9 mouse cellular contexts compared by ENCODE assay signal in genomic region chr5:122653112-122653445, GRCm38 (mm10). TPM values are rescaled to one million over a fixed set of nuclear protein-coding genes. Genes with fewer than 3 reads are reported as not detected.
DNase-seq lines count a peak whose midpoint lies in the region; ATAC-seq and TF ChIP-seq lines count a peak whose summit lies in the region.
"Had no signal": no experiment of that assay in that cellular context is flagged by ENCODE, and none has a peak within 500 bp of the region (broad histone marks: within the 10 kb centered on the region; RNA-seq: fewer than 3 reads in every experiment).

No protein-coding gene starts in this region.

- no peak for DNase-seq in heart, postnatal 14 days
- DNase-seq in midbrain, embryonic 11.5 days (ENCODE audit: low spot score, missing footprints) = no peak
- no peak for DNase-seq in layer of hippocampus, adult 11-12 months (ENCODE audit: low spot score)
- no peak for DNase-seq in spleen, postnatal 14 days (ENCODE audit: low spot score in 2 of 2)

- H3K9me3 ChIP-seq in heart, embryonic 13.5 days = no peaks in the 10 kb centered on the region
- no peaks in the 10 kb centered on the region for H3K9me3 ChIP-seq in forebrain, embryonic 16.5 days (ENCODE audit: control insufficient read depth, low read length)
- H3K9me3 ChIP-seq in midbrain, embryonic 11.5 days (ENCODE audit: control insufficient read depth, low read length) = no peaks in the 10 kb centered on the region

- intact Hi-C loops in heart, postnatal 14 days (cut with DNase I) = no loop called here

- H3K4me3 ChIP-seq in heart, embryonic 13.5 days = no peak overlapping the region
- peak overlapping the region; percentile 23 for H3K4me3 ChIP-seq in bone marrow, adult 2 months (replicated peaks; ENCODE audit: control insufficient read depth, low read depth, low read length)
- no peak overlapping the region for H3K4me3 ChIP-seq in forebrain, embryonic 16.5 days (replicated peaks; ENCODE audit: low read length)
- no peak overlapping the region for H3K4me3 ChIP-seq in midbrain, embryonic 11.5 days (ENCODE audit: low read depth, low read length)

- H3K4me1 ChIP-seq in heart, embryonic 13.5 days = peaks cover 34% of the 10 kb centered on the region
- peaks cover 4% of the 10 kb centered on the region; the same call in 1 of the 2 replicates for H3K4me1 ChIP-seq in bone marrow, adult 2 months (ENCODE audit: control insufficient read depth, insufficient read depth, low read length)
- peaks cover 15% of the 10 kb centered on the region for H3K4me1 ChIP-seq in forebrain, embryonic 16.5 days (replicated peaks; ENCODE audit: control insufficient read depth, insufficient read depth, low read length)
- H3K4me1 ChIP-seq in midbrain, embryonic 11.5 days (ENCODE audit: control insufficient read depth, insufficient read depth, low read length) = peaks cover 27% of the 10 kb centered on the region

- H3K36me3 ChIP-seq in heart, embryonic 13.5 days = no peaks in the 10 kb centered on the region
- H3K36me3 ChIP-seq in forebrain, embryonic 16.5 days (ENCODE audit: control insufficient read depth, insufficient read depth) = no peaks in the 10 kb centered on the region
- no peaks in the 10 kb centered on the region for H3K36me3 ChIP-seq in midbrain, embryonic 11.5 days (ENCODE audit: control insufficient read depth, insufficient read depth, low read length)

- peak overlapping the region; percentile 76 for H3K27ac ChIP-seq in heart, embryonic 13.5 days (replicated peaks)
- H3K27ac ChIP-seq in bone marrow, adult 2 months (ENCODE audit: control insufficient read depth, insufficient read depth, low read depth, low read length, poor library complexity) = no peak overlapping the region
- H3K27ac ChIP-seq in forebrain, embryonic 16.5 days (ENCODE audit: low read length) = peak overlapping the region; percentile 68
- H3K27ac ChIP-seq in midbrain, embryonic 11.5 days (ENCODE audit: low read depth, low read length) = peak overlapping the region; percentile 67; the same call in 1 of the 2 replicates

- peak overlapping the region; percentile 40; the same call in 1 of the 2 replicates for H3K4me2 ChIP-seq in heart, embryonic 13.5 days
- peak overlapping the region; percentile 31; the same call in 1 of the 2 replicates for H3K4me2 ChIP-seq in forebrain, embryonic 16.5 days (ENCODE audit: low read length)
- peak overlapping the region; percentile 6; the same call in 1 of the 2 replicates for H3K4me2 ChIP-seq in midbrain, embryonic 11.5 days

- ATAC-seq in heart, embryonic 13.5 days (ENCODE audit: extremely low read depth, insufficient number of reproducible peaks, low FRiP score, low TSS enrichment) = no peak
- ATAC-seq in forebrain, embryonic 16.5 days = no peak
- ATAC-seq in midbrain, embryonic 11.5 days (ENCODE audit: low FRiP score) = no peak
- no peak for ATAC-seq in erythroblast, adult 5-6 weeks (replicated peaks; ENCODE audit: low FRiP score, poor library complexity, severe bottlenecking)

- no peak overlapping the region for H3K9ac ChIP-seq in heart, embryonic 13.5 days
- 0 out of 2 replicates have a peak overlapping the region, but pooled peaks have one; percentile 14 for H3K9ac ChIP-seq in forebrain, embryonic 16.5 days (replicated peaks; ENCODE audit: low read depth, low read length)
- no peak overlapping the region for H3K9ac ChIP-seq in midbrain, embryonic 11.5 days (ENCODE audit: low read length)

- no peak for TF ChIP-seq CTCF in bone marrow, adult 2 months (IDR thresholded peaks at IDR 0.05; ENCODE audit: control insufficient read depth, insufficient read depth, low read length)

- no peaks in the 10 kb centered on the region for H3K27me3 ChIP-seq in heart, embryonic 13.5 days (replicated peaks)
- no peaks in the 10 kb centered on the region for H3K27me3 ChIP-seq in forebrain, embryonic 16.5 days (replicated peaks; ENCODE audit: control insufficient read depth, insufficient read depth, low read length)
- no peaks in the 10 kb centered on the region for H3K27me3 ChIP-seq in midbrain, embryonic 11.5 days (ENCODE audit: control insufficient read depth, insufficient read depth, low read length)

- no peak for TF ChIP-seq POLR2A in bone marrow, adult 2 months (IDR thresholded peaks at IDR 0.05; ENCODE audit: borderline replicate concordance, control insufficient read depth, low read depth, low read length)

- WGBS in heart, embryonic 13.5 days = 47% methylated on average over 10 of the region's 10 CpGs
- 10% methylated on average over 10 of the region's 10 CpGs for WGBS in bone marrow, adult 2 months
- WGBS in forebrain, embryonic 16.5 days = 31% methylated on average over 10 of the region's 10 CpGs
- 53% methylated on average over 10 of the region's 10 CpGs for WGBS in midbrain, embryonic 11.5 days

RNA-seq across cellular contexts. Expression of gene P2rx7, which starts 9.4 kb away (rescaled TPM):
- polyA plus RNA-seq in heart, embryonic 13.5 days (2015; fragmentation: Nextera tagmentation; extraction: Ambion mirVana) = 1.3 and 1.6 TPM in 2 replicates
- total RNA-seq in heart, postnatal 14 days (2021) = 1 to 10 TPM; 4.0 to 4.3 TPM
- polyA plus RNA-seq in bone marrow, adult 2 months (2011; ENCODE audit: insufficient read depth, insufficient read length, low replicate concordance, missing spikeins) = 1.5 and 2.9 TPM in 2 replicates
- polyA plus RNA-seq in forebrain, embryonic 16.5 days (2015; fragmentation: Nextera tagmentation; extraction: Ambion mirVana) = 2.1 and 2.4 TPM in 2 replicates
- 0.63 and 0.92 TPM in 2 replicates for polyA plus RNA-seq in midbrain, embryonic 11.5 days (2014; fragmentation: Nextera tagmentation; extraction: Ambion mirVana)
- total RNA-seq in erythroblast, adult 5-6 weeks (2015; ENCODE audit: low replicate concordance) = 2.1 and 2.9 TPM in 2 replicates
- total RNA-seq in erythroblast, adult 5-6 weeks (2017; ENCODE audit: low replicate concordance) = 1.8 and 2.1 TPM in 2 replicates
- polyA plus RNA-seq: erythroblast, embryonic 14.5 days had no signal

RNA-seq across cellular contexts. Expression of gene Ift81, which starts 38.8 kb away (rescaled TPM):
- 23.8 and 30.7 TPM in 2 replicates for polyA plus RNA-seq in heart, embryonic 13.5 days (2015; fragmentation: Nextera tagmentation; extraction: Ambion mirVana)
- total RNA-seq in heart, postnatal 14 days (2021) = 10 to 100 TPM; 49.4 to 58.5 TPM
- polyA plus RNA-seq in bone marrow, adult 2 months (2011; ENCODE audit: insufficient read depth, insufficient read length, low replicate concordance, missing spikeins) = 0.86 and 2.1 TPM in 2 replicates
- polyA plus RNA-seq in forebrain, embryonic 16.5 days (2015; fragmentation: Nextera tagmentation; extraction: Ambion mirVana) = 55.1 and 57.1 TPM in 2 replicates
- 48.5 and 50.5 TPM in 2 replicates for polyA plus RNA-seq in midbrain, embryonic 11.5 days (2014; fragmentation: Nextera tagmentation; extraction: Ambion mirVana)
- not detected in 2 replicates for total RNA-seq in erythroblast, adult 5-6 weeks (2015; ENCODE audit: low replicate concordance)
- 0.51 TPM in 1 of 2 replicates, not detected in the other for total RNA-seq in erythroblast, adult 5-6 weeks (2017; ENCODE audit: low replicate concordance)
- polyA plus RNA-seq: erythroblast, embryonic 14.5 days had no signal

RNA-seq across cellular contexts. Expression of gene P2rx4, which starts 54.3 kb away (rescaled TPM):
- polyA plus RNA-seq in heart, embryonic 13.5 days (2015; fragmentation: Nextera tagmentation; extraction: Ambion mirVana) = 14.4 and 18.8 TPM in 2 replicates
- total RNA-seq in heart, postnatal 14 days (2021) = 10 to 100 TPM; 13.5 to 14.1 TPM
- polyA plus RNA-seq in bone marrow, adult 2 months (2011; ENCODE audit: insufficient read depth, insufficient read length, low replicate concordance, missing spikeins) = 13.2 and 23.7 TPM in 2 replicates
- 7.3 and 10.3 TPM in 2 replicates for polyA plus RNA-seq in forebrain, embryonic 16.5 days (2015; fragmentation: Nextera tagmentation; extraction: Ambion mirVana)
- polyA plus RNA-seq in midbrain, embryonic 11.5 days (2014; fragmentation: Nextera tagmentation; extraction: Ambion mirVana) = 6.8 and 7.7 TPM in 2 replicates
- total RNA-seq in erythroblast, adult 5-6 weeks (2015; ENCODE audit: low replicate concordance) = 7.9 and 20.8 TPM in 2 replicates
- total RNA-seq in erythroblast, adult 5-6 weeks (2017; ENCODE audit: low replicate concordance) = 5.0 and 8.6 TPM in 2 replicates
